Mouse (Mus musculus) spleen, postnatal 14 days (tissue): ENCODE measurements around the gene Olfr615.
"Not testable (repeated sequence)": the region's sequence is repeated elsewhere in the genome, so short reads cannot be mapped to it uniquely, and the experiment has no call there.

Experiments
- DNase-seq, 2 experiments: peaks; one replicate each; pipeline ENCODE4 v3.0.0; 2021 to 2022; ENCODE audit warnings: low spot score in 2 of 2

Gene Olfr615

GRCm38 (mm10) chr7:103555779-103556178 is at the start of gene Olfr615:
Gene Olfr615 (plus strand): TSS chr7:103556079.
- DNase-seq, result no peak

DNA sequence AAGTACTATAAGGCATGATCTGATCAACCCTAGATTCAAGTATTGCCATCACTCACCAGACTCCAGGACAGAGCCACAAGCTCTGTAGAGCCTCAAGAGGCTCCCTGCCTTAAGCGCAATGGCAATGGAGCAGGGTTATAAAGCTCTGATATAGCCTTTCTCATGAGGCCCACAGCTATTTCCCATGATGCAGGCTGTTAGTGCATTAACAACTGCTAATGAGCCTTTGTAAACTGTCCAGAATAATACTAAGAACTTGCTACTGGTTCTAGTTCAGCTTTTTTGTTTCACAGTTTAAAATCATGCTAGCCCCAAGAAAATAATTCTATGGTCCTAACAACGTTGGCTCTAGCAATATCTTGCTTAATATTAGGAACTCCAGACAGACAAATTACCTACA is 43.9 kb upstream of the Olfr615 start, which contains the start of gene Olfr610:
TSS of gene Olfr610 (minus strand) at position 101 of the 400 bp plus-strand sequence.
- no peak for DNase-seq

DNA sequence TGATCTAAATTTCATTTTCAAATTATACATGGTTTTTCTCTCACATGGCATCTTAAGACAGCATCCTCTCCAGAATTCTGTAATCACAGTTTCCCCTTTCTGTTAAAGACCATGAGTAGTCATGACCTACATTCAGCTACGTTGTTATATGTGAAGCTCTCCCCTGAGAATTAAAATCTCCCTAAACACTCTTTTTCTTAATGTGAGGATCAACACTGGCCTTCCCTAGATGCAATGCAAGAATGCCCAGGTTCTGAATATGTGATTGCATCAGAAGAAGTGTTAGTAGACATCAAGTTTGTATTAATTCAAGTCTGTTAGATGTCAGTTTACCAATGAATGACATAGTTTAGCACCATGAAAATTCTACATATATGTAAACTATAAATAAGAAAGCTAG is 35.1 kb upstream of the Olfr615 start, which contains the start of gene Olfr611:
TSS of gene Olfr611 (minus strand) at position 101 of the 400 bp plus-strand sequence.
- not testable (repeated sequence) for DNase-seq

DNA sequence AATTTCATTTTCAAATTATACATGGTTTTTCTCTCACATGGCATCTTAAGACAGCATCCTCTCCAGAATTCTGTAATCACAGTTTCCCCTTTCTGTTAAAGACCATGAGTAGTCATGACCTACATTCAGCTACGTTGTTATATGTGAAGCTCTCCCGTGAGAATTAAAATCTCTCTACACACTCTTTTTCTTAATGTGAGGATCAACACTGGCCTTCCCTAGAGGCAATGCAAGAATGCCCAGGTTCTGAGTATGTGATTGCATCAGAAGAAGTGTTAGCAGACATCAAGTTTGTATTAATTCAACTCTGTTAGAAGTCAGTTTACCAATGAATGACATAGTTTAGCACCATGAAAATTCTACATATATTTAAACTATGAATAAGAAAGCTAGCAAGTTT is 13.3 kb upstream of the Olfr615 start, which contains the start of gene Olfr612:
TSS of gene Olfr612 (minus strand) at position 101 of the 400 bp plus-strand sequence.
- not testable (repeated sequence) for DNase-seq

DNA sequence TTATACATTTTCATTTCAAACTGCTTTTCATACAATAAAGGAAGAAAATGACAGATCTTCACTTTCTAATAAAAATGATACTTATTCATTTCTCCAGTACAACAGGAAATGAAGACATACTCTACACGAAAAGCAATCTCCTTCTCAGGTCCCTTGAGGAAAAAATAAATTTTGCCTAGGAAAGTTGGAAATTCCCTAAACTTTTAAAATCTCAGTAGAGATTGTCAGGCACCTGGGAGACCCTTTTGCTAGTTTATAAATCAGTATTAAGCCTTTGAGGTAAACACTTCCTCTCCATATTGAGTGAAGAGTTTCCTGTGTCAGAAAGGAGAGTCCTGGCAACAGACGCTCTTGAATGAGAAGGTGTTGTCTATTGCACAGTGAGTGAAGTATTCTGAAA is 8.1 kb upstream of the Olfr615 start, which contains the start of gene Olfr613:
TSS of gene Olfr613 (plus strand) at position 301 of the 400 bp plus-strand sequence.
- DNase-seq, result no peak

DNA sequence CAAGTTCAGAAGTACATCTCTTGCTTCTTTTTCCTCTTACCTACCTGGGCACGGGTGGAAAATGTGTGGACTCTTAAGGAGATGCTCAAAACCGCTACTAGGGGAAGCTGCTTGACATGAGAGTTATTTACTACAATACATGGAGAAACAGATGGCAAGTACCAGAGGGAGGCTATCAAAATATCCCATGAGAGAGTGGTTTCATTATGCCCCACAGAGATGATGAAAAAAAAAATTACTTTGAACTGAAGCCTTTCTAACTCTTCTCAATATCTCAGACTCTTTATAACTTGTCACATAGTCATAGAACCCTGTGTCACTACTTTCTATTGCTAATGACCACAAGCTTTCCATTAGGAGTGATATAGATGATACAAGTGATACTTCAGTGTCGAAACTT is 13.2 kb downstream of the Olfr615 start, which contains the start of gene Olfr616:
TSS of gene Olfr616 (minus strand) at position 101 of the 400 bp plus-strand sequence.
- no peak for DNase-seq

DNA sequence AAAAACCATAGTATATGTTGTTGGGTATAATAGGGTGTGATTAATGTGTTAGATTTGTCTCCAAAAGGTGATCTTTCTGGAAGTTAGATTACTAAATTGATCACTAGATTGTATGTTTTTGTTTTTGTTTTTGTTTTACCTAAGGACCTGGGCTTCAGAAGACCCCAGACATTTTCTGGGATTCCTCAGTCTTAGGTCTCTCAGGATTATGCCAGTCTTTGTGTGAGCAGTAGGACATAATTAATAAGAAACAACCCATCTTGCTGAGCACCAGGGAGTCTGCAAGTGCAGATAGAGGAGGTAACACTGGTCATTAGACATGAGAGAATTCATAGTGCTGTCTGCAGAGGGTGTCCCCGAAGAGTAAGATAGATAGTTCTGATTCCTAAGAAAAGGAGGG is 16.9 kb downstream of the Olfr615 start, which contains the start of gene Olfr617:
TSS of gene Olfr617 (plus strand) at position 301 of the 400 bp plus-strand sequence.
- no peak for DNase-seq

DNA sequence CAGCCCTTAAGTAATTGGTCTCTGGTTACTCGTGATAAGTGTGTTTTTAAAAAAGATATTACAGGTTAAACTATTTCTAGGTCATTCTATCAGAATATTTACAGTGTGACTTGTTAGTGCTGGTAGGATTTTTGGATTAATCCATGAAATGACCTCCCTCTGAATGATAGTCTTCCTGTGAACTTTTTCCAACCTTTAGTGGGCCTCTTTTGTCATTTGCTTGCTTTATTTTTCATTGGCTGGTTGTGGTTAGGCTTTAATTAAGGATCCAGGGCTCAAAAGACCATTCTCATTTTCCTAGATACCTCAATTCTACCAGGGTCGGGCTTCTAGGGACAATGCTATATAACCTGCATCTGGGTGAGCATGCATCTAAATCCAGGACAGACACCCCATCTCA is 33.9 kb downstream of the Olfr615 start, which contains the start of gene Olfr618:
TSS of gene Olfr618 (plus strand) at position 301 of the 400 bp plus-strand sequence.
- no peak for DNase-seq

DNA sequence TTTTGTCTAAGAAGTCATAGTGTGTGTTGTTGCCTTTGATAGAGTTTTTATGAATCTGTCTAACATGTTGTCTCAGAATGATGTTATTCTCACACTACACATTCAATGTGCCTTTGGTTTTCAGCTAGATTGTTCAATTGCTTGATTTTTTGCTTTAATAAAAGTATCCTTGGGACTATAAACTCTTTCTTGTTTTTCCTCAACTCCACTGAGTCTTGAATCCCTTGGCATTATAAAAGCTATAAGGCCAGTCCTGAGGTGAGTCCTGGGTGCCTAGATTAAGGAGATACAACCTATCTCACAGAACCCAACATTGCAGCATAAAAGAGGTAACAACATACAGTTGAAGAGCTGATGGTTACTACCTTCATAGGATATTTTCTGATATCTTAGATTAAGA is 44.4 kb downstream of the Olfr615 start, which contains the start of gene Olfr619:
TSS of gene Olfr619 (plus strand) at position 301 of the 400 bp plus-strand sequence.
- no peak for DNase-seq

- DNase-seq, result no peak
Measured at GRCm38 (mm10) chr7:103607425-103607824, 51.5 kb downstream of the Olfr615 start.

DNA sequence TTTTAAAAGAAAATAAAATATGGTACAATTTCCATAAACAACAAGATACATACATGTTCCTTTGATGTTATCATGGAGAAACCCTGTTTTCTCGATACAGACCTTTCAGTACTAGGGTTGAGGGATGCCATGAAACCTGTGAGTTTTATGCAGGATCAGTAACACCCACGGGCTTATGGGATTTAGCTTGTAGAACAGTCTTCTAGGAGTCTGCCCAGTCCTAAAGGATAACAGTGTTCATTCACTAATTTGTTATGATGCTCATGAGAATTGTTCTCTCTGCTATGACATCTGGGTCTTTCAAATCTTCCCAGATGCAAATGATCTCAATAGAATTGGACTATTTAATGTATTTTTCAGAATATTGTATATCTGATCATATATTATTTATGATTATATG is 56.6 kb downstream of the Olfr615 start, which contains the start of gene Olfr620:
TSS of gene Olfr620 (minus strand) at position 101 of the 400 bp plus-strand sequence.
- DNase-seq, result no peak
